Mouse (Mus musculus) megakaryocyte, embryonic 14.5 days (primary cell): Measurements from ENCODE around the gene Pde6d.

Experiments
- FLI1 ChIP-seq: IDR thresholded peaks from 2 replicates; pipeline ENCODE4 v1.6.1; 2012; ENCODE audit warnings: low read length, inconsistent platforms, mixed read lengths
- GATA1 ChIP-seq: IDR thresholded peaks from 3 replicates; pipeline ENCODE4 v1.6.1; 2012; ENCODE audit warnings: mixed read lengths, low read length, inconsistent platforms, borderline replicate concordance

DNA sequence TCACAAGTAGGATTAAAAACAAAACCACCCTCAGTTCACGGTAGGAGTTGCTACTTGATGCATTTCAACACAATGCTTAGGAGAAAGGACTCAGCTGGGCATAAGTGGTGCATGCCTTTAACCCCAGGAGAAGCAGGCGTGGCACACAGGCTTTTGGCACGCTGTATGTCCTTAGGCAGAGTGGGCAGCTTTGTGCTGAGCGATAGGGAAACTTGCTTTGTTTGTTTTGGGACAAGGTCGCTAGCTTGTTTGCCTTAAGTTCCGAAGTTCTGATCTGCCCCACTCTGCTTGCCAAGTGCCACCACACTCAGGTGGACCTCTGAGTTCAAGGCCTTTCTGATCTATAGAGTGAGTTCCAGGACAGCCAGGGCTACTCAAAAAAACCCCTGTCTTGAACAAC, 12.9 kb upstream of the Pde6d start:
- TF ChIP-seq GATA1: no peak
- TF ChIP-seq FLI1: no peak
